7 mouse cellular contexts compared by ENCODE assay signal in genomic region chr11:29777964-29778363, GRCm38 (mm10). TPM values are rescaled to one million over a fixed set of nuclear protein-coding genes. Genes with fewer than 3 reads are reported as not detected.
DNase-seq lines count a peak whose midpoint lies in the region; ATAC-seq and TF ChIP-seq lines count a peak whose summit lies in the region.

No protein-coding gene starts in this region.

- TF ChIP-seq POLR2A in MEL (IDR thresholded peaks at IDR 0.05; ENCODE audit: control insufficient read depth in 1 of 2, insufficient read depth in 1 of 2, low read depth in 1 of 2, low read length in 2 of 2, poor library complexity in 1 of 2), result no peak

- no peak overlapping the region for H3K27ac ChIP-seq in MEL (ENCODE audit: control insufficient read depth, low read depth, low read length)

- H3K4me1 ChIP-seq in MEL (ENCODE audit: control insufficient read depth in 1 of 2, insufficient read depth in 2 of 2, low read length in 2 of 2), result peaks cover 5 to 10% of the 10 kb centered on the region in 2 experiments

- no peak overlapping the region for H3K9ac ChIP-seq in MEL (ENCODE audit: control insufficient read depth, low read depth, low read length, poor library complexity, severe bottlenecking)

- TF ChIP-seq CTCF in MEL (IDR thresholded peaks at IDR 0.05 in 2 of 3, conservative IDR thresholded peaks at IDR 0.05 in 1 of 3; ENCODE audit: control insufficient read depth in 1 of 3, insufficient read depth in 1 of 3, low read depth in 2 of 3, low read length in 3 of 3, poor library complexity in 1 of 3, severe bottlenecking in 1 of 3), result no peak

- no peaks in the 10 kb centered on the region for H3K79me2 ChIP-seq in MEL (ENCODE audit: control insufficient read depth, insufficient read depth, low read length, poor library complexity)

- no peak overlapping the region for H3K4me3 ChIP-seq in MEL (ENCODE audit: control insufficient read depth in 1 of 2, insufficient read depth in 1 of 2, low read depth in 2 of 2, low read length in 2 of 2)

- H3K36me3 ChIP-seq in MEL (ENCODE audit: control insufficient read depth in 1 of 2, insufficient read depth in 2 of 2, low read length in 2 of 2), result peaks cover 0 to 2% of the 10 kb centered on the region in 2 experiments; a peak in 2 of 4 replicates

- TF ChIP-seq RAD21 in MEL (IDR thresholded peaks at IDR 0.05; ENCODE audit: low read depth, low read length), result no peak

- ATAC-seq in granulocyte monocyte progenitor cell, adult 5-6 weeks (replicated peaks; ENCODE audit: poor library complexity, severe bottlenecking), result 0 out of 2 replicates have a peak, but pooled peaks have one; percentile 14
- no peak for ATAC-seq in inflammation-experienced regulatory T-cells, adult 6 months
- no peak for ATAC-seq in erythroid progenitor cell, adult 5-6 weeks (replicated peaks; ENCODE audit: low FRiP score, poor library complexity, severe bottlenecking)

- H3K9me3 ChIP-seq in MEL (replicated peaks; ENCODE audit: insufficient read depth, low read length), result no peaks in the 10 kb centered on the region

- H3K27me3 ChIP-seq in MEL (ENCODE audit: control insufficient read depth in 1 of 2, insufficient read depth in 2 of 2, low read length in 2 of 2), result no peaks in the 10 kb centered on the region

- peak; percentile 73 for DNase-seq in 3T3-L1 (ENCODE audit: low read depth, low spot score)
- peak; percentile 76 for DNase-seq in MEL (ENCODE audit: low read depth, low spot score)
- DNase-seq in layer of hippocampus, postnatal 36 days, result peak; percentile 54 to 57
- no peak for DNase-seq in cerebellum, adult 11 months

- peak in 1 of 2 experiments; percentile 8; a peak in 1 of 4 replicates for TF ChIP-seq EP300 in MEL (IDR thresholded peaks at IDR 0.05; ENCODE audit: low read depth in 1 of 2, low read length in 2 of 2)

TF ChIP-seq in MEL, 35 proteins besides CTCF, POLR2A, EP300 and RAD21:
- no peak for TF ChIP-seq MAZ (IDR thresholded peaks at IDR 0.05; ENCODE audit: low read depth, low read length)
- TF ChIP-seq ETS1 (IDR thresholded peaks at IDR 0.05; ENCODE audit: low read depth, low read length), result peak; percentile 59; the same call in 1 of the 2 replicates
- no peak for TF ChIP-seq ZC3H11A (IDR thresholded peaks at IDR 0.05; ENCODE audit: low read depth, low read length)

RNA-seq across cellular contexts. Expression of gene 4931440F15Rik, which starts 47.5 kb away (rescaled TPM):
- 0.08 and 0.13 TPM in 2 replicates for total RNA-seq in MEL (2012; rRNA removed)
- under 1 TPM in 1 of 2 experiments, not detected in 1; 0.06 TPM for polyA plus RNA-seq in MEL (2012; ENCODE audit: insufficient read depth in 1 of 2, insufficient read length in 2 of 2, low read depth in 1 of 2, low replicate concordance in 2 of 2, missing spikeins in 1 of 2)
- not detected in 2 replicates for total RNA-seq in granulocyte monocyte progenitor cell, adult 5-6 weeks (2014; fragmentation: Nextera tagmentation)
- total RNA-seq in granulocyte monocyte progenitor cell, adult 5-6 weeks (2017), result 0.21 TPM in 1 of 2 replicates, not detected in the other
- total RNA-seq in layer of hippocampus, postnatal 36 days (2021), result 1 to 10 TPM; 1.9 to 3.6 TPM
- polyA plus RNA-seq in inflammation-experienced regulatory T-cells, adult 6 months (2017; shearing (Covaris generic)), result under 1 TPM in 1 of 3 experiments, not detected in 2; 0.23 TPM
- total RNA-seq in erythroid progenitor cell, adult 5-6 weeks (2015; ENCODE audit: low replicate concordance), result not detected in 2 replicates
- not detected in 2 replicates for total RNA-seq in erythroid progenitor cell, adult 5-6 weeks (2017; ENCODE audit: low replicate concordance)
